Comparison of ENCODE assay signal across 21 mouse cellular contexts in genomic region chr6:145893366-145894021, GRCm38 (mm10). TPM values are rescaled to one million over a fixed set of nuclear protein-coding genes. Genes with fewer than 3 reads are reported as not detected.
DNase-seq lines count a peak whose midpoint lies in the region; ATAC-seq and TF ChIP-seq lines count a peak whose summit lies in the region.
"Had no signal": no experiment of that assay in that cellular context is flagged by ENCODE, and none has a peak within 500 bp of the region (broad histone marks: within the 10 kb centered on the region; RNA-seq: fewer than 3 reads in every experiment).

No protein-coding gene starts in this region.

- DNase-seq in lung, postnatal 36 days = peak; percentile 31
- DNase-seq in lung, adult 2 months = no peak
- DNase-seq in induced T-regulatory cell, adult 2 months (ENCODE audit: low read depth) = peak; percentile 7
- peak; percentile 58 to 74 for DNase-seq in spleen, postnatal 4 days (ENCODE audit: low spot score in 2 of 2)
- DNase-seq in thymus, postnatal 36 days = no peak
- DNase-seq in cerebellum, postnatal 36 days = no peak
- DNase-seq: adrenal gland, postnatal 25 days; cerebellum, adult 2 months; heart, postnatal 36 days; kidney, postnatal 10 days; right cerebral cortex, postnatal 4 days; thymus, postnatal 14 days had no signal

- no peak for TF ChIP-seq CTCF in lung, adult 2 months (IDR thresholded peaks at IDR 0.05; ENCODE audit: insufficient read depth, low read length)
- no peak for TF ChIP-seq CTCF in small intestine, adult 2 months (IDR thresholded peaks at IDR 0.05; ENCODE audit: extremely low read depth, insufficient read length, insufficient replicate concordance, low read depth, low read length)

- TF ChIP-seq POLR2A in lung, adult 2 months (IDR thresholded peaks at IDR 0.05; ENCODE audit: borderline replicate concordance, extremely low read depth, low read depth, low read length) = no peak
- TF ChIP-seq POLR2A in small intestine, adult 2 months (IDR thresholded peaks at IDR 0.05; ENCODE audit: low read depth, low read length) = no peak

- H3K4me3 ChIP-seq in lung, adult 2 months (replicated peaks; ENCODE audit: extremely low read depth, low read depth, low read length) = no peak overlapping the region
- no peak overlapping the region for H3K4me3 ChIP-seq in small intestine, adult 2 months (ENCODE audit: low read depth, low read length)
- no peak overlapping the region for H3K4me3 ChIP-seq in midbrain, embryonic 13.5 days (replicated peaks)
- H3K4me3 ChIP-seq: embryonic facial prominence, embryonic 10.5 days; heart, embryonic 13.5 days; limb, embryonic 15.5 days; midbrain, embryonic 15.5 days; neural tube, embryonic 15.5 days had no signal

- no peaks in the 10 kb centered on the region for H3K4me1 ChIP-seq in lung, adult 2 months (ENCODE audit: control insufficient read depth, insufficient read depth, low read length)
- no peaks in the 10 kb centered on the region for H3K4me1 ChIP-seq in small intestine, adult 2 months (ENCODE audit: control insufficient read depth, insufficient read depth, insufficient read length, low read length)
- no peaks in the 10 kb centered on the region for H3K4me1 ChIP-seq in midbrain, embryonic 13.5 days (replicated peaks)
- H3K4me1 ChIP-seq: limb, embryonic 15.5 days; midbrain, embryonic 15.5 days; neural tube, embryonic 15.5 days had no signal

- H3K9me3 ChIP-seq in midbrain, embryonic 13.5 days = no peaks in the 10 kb centered on the region
- H3K9me3 ChIP-seq: embryonic facial prominence, embryonic 10.5 days; heart, embryonic 13.5 days; limb, embryonic 15.5 days; midbrain, embryonic 15.5 days; neural tube, embryonic 15.5 days had no signal

- no peaks in the 10 kb centered on the region for H3K27me3 ChIP-seq in small intestine, adult 2 months (ENCODE audit: control insufficient read depth, insufficient read depth, low read length)
- no peaks in the 10 kb centered on the region for H3K27me3 ChIP-seq in midbrain, embryonic 13.5 days
- H3K27me3 ChIP-seq: heart, embryonic 13.5 days; limb, embryonic 15.5 days; midbrain, embryonic 15.5 days; neural tube, embryonic 15.5 days had no signal

- no peak overlapping the region for H3K4me2 ChIP-seq in midbrain, embryonic 13.5 days (replicated peaks)
- H3K4me2 ChIP-seq: heart, embryonic 13.5 days; limb, embryonic 15.5 days; midbrain, embryonic 15.5 days; neural tube, embryonic 15.5 days had no signal

- H3K36me3 ChIP-seq in small intestine, adult 2 months (ENCODE audit: control insufficient read depth, insufficient read depth, low read length) = no peaks in the 10 kb centered on the region
- H3K36me3 ChIP-seq in midbrain, embryonic 13.5 days = no peaks in the 10 kb centered on the region
- H3K36me3 ChIP-seq: embryonic facial prominence, embryonic 10.5 days; heart, embryonic 13.5 days; limb, embryonic 15.5 days; midbrain, embryonic 15.5 days; neural tube, embryonic 15.5 days had no signal

- 76% methylated on average over 13 of the region's 13 CpGs for WGBS in lung, adult 2 months
- WGBS in small intestine, adult 2 months = 75% methylated on average over 13 of the region's 13 CpGs
- WGBS in midbrain, embryonic 13.5 days = 83% methylated on average over 13 of the region's 13 CpGs

- H3K9ac ChIP-seq in midbrain, embryonic 13.5 days (replicated peaks) = no peak overlapping the region
- H3K9ac ChIP-seq: heart, embryonic 13.5 days; limb, embryonic 15.5 days; midbrain, embryonic 15.5 days; neural tube, embryonic 15.5 days had no signal

- H3K27ac ChIP-seq in small intestine, adult 2 months (ENCODE audit: insufficient read depth, low read depth, low read length) = peak overlapping the region; percentile 39; the same call in 1 of the 2 replicates
- H3K27ac ChIP-seq in midbrain, embryonic 13.5 days = no peak overlapping the region
- H3K27ac ChIP-seq: embryonic facial prominence, embryonic 10.5 days; heart, embryonic 13.5 days; limb, embryonic 15.5 days; midbrain, embryonic 15.5 days; neural tube, embryonic 15.5 days had no signal

- no peak for ATAC-seq in midbrain, embryonic 13.5 days
- ATAC-seq: hindbrain, embryonic 16.5 days; intestine, postnatal 0 days; midbrain, embryonic 15.5 days had no signal

RNA-seq across cellular contexts. Expression of gene Bhlhe41, which starts 28.1 kb away (rescaled TPM):
- 5.2 and 10.1 TPM in 2 replicates for polyA plus RNA-seq in lung, adult 2 months (2012; rRNA removed)
- polyA plus RNA-seq in small intestine, adult 2 months (2012; rRNA removed) = 1.9 and 2.7 TPM in 2 replicates
- polyA plus RNA-seq in midbrain, embryonic 13.5 days (2015; fragmentation: Nextera tagmentation; extraction: Ambion mirVana) = 3.9 TPM in 2 replicates

RNA-seq across cellular contexts. Expression of gene Sspn, which starts 37.9 kb away (rescaled TPM):
- polyA plus RNA-seq in lung, adult 2 months (2012; rRNA removed) = 7.0 and 10.1 TPM in 2 replicates
- 1.2 and 1.4 TPM in 2 replicates for polyA plus RNA-seq in small intestine, adult 2 months (2012; rRNA removed)
- polyA plus RNA-seq in midbrain, embryonic 13.5 days (2015; fragmentation: Nextera tagmentation; extraction: Ambion mirVana) = 2.1 and 2.8 TPM in 2 replicates

Comparison
In these comparisons a context has a peak if more than half of its experiments do, and no peak if none do; other contexts are left out.
1. DNase-seq: peak in lung, postnatal 36 days (single experiment), induced T-regulatory cell, adult 2 months (single experiment) and spleen, postnatal 4 days (2 of 2); none in lung, adult 2 months (single experiment), thymus, postnatal 36 days (0 of 2) and cerebellum, postnatal 36 days (0 of 2).